23 mouse cellular contexts compared by ENCODE assay signal in the genomic region with DNA sequence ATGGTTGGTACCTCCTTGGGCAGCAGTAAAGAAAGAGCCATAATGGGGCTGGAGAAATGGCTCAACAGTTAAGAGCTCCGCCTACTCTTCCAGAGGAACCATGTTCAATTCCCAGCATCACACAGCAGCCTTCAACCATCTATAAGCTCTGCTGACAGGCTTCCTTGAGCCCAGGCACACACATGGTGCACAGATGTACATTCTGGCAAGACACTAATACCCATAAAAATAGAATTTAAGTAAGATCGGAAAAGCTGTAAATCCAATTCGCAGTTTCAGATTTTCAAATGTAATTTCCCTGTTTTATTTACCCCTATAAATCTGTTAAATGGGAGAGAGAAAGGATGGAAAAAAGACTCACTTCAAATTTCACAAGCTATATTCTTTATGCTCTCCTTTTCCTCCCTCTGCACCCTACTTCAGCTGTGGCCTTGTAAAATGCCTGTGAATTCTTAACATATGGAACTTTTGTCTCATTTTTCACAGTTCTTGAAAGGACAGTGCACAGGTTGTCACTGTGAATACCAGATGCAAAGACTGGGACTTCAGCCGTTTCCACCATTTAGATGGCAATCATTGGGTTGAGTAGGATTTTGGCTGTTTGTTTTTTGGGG. TPM values are rescaled to one million over a fixed set of nuclear protein-coding genes. Genes with fewer than 3 reads are reported as not detected.
DNase-seq lines count a peak whose midpoint lies in the region; ATAC-seq and TF ChIP-seq lines count a peak whose summit lies in the region.
"Had no signal": no experiment of that assay in that cellular context is flagged by ENCODE, and none has a peak within 500 bp of the region (broad histone marks: within the 10 kb centered on the region; RNA-seq: fewer than 3 reads in every experiment).

No protein-coding gene starts in this region.

- H3K9me3 ChIP-seq in limb, embryonic 11.5 days (ENCODE audit: control insufficient read depth, low read length) = no peaks in the 10 kb centered on the region
- no peaks in the 10 kb centered on the region for H3K9me3 ChIP-seq in limb, embryonic 10.5 days (replicated peaks)
- H3K9me3 ChIP-seq in limb, embryonic 12.5 days = no peaks in the 10 kb centered on the region
- no peaks in the 10 kb centered on the region for H3K9me3 ChIP-seq in limb, embryonic 14.5 days (ENCODE audit: control insufficient read depth, low read length)
- H3K9me3 ChIP-seq: embryonic facial prominence, embryonic 13.5 days; embryonic facial prominence, embryonic 15.5 days; forebrain, embryonic 10.5 days; forebrain, embryonic 12.5 days had no signal

- H3K27me3 ChIP-seq in limb, embryonic 11.5 days (ENCODE audit: control insufficient read depth, insufficient read depth, low read length) = no peaks in the 10 kb centered on the region
- H3K27me3 ChIP-seq in limb, embryonic 10.5 days (ENCODE audit: low read depth, poor library complexity, severe bottlenecking) = no peaks in the 10 kb centered on the region
- peaks cover 6% of the 10 kb centered on the region for H3K27me3 ChIP-seq in limb, embryonic 12.5 days
- H3K27me3 ChIP-seq in limb, embryonic 14.5 days (ENCODE audit: control insufficient read depth, insufficient read depth, low read length) = no peaks in the 10 kb centered on the region; the same call in 1 of the 2 replicates
- H3K27me3 ChIP-seq: embryonic facial prominence, embryonic 13.5 days; embryonic facial prominence, embryonic 15.5 days; forebrain, embryonic 12.5 days had no signal

- no peaks in the 10 kb centered on the region for H3K36me3 ChIP-seq in limb, embryonic 11.5 days (ENCODE audit: control insufficient read depth, insufficient read depth, low read length)
- no peaks in the 10 kb centered on the region for H3K36me3 ChIP-seq in limb, embryonic 10.5 days
- H3K36me3 ChIP-seq in limb, embryonic 12.5 days = no peaks in the 10 kb centered on the region
- no peaks in the 10 kb centered on the region for H3K36me3 ChIP-seq in limb, embryonic 14.5 days (ENCODE audit: control insufficient read depth, insufficient read depth, low read length)
- H3K36me3 ChIP-seq: embryonic facial prominence, embryonic 13.5 days; embryonic facial prominence, embryonic 15.5 days; forebrain, embryonic 10.5 days; forebrain, embryonic 12.5 days had no signal

- DNase-seq in limb, embryonic 11.5 days (ENCODE audit: low spot score) = peak; percentile 38
- DNase-seq in limb, embryonic 10.5 days (ENCODE audit: low spot score) = no peak
- peak; percentile 66 for DNase-seq in limb, embryonic 14.5 days (ENCODE audit: low spot score)
- DNase-seq in layer of hippocampus, postnatal 10 days (ENCODE audit: low spot score in 2 of 2) = no peak
- DNase-seq in ovary, postnatal 14 days (ENCODE audit: low spot score) = no peak
- DNase-seq: adrenal gland, adult 2 months; adrenal gland, postnatal 10 days; adrenal gland, postnatal 25 days; cerebellum, adult 11 months; cerebellum, adult 18-20 months; cerebellum, adult 8-10 months; cerebellum, adult 9-11 months; cerebellum, postnatal 14 days; cerebellum, postnatal 36 days had no signal

- no peak overlapping the region for H3K4me2 ChIP-seq in limb, embryonic 11.5 days (ENCODE audit: low read depth, severe bottlenecking)
- no peak overlapping the region for H3K4me2 ChIP-seq in limb, embryonic 12.5 days
- H3K4me2 ChIP-seq in limb, embryonic 14.5 days (replicated peaks; ENCODE audit: low read depth, low read length, severe bottlenecking) = no peak overlapping the region
- H3K4me2 ChIP-seq: embryonic facial prominence, embryonic 13.5 days; embryonic facial prominence, embryonic 15.5 days; forebrain, embryonic 12.5 days had no signal

- WGBS in limb, embryonic 11.5 days = 67% methylated on average over 4 of the region's 4 CpGs
- WGBS in limb, embryonic 10.5 days = 78% methylated on average over 4 of the region's 4 CpGs
- 37% methylated on average over 4 of the region's 4 CpGs for WGBS in limb, embryonic 12.5 days
- WGBS in limb, embryonic 14.5 days = 34% methylated on average over 4 of the region's 4 CpGs

- no peak for ATAC-seq in limb, embryonic 11.5 days (ENCODE audit: insufficient number of reproducible peaks, low FRiP score, low TSS enrichment, low read depth)
- ATAC-seq in limb, embryonic 12.5 days (ENCODE audit: insufficient number of reproducible peaks, insufficient read depth, low FRiP score, low TSS enrichment, low read depth) = 0 out of 2 replicates have a peak, but pooled peaks have one; percentile 73
- peak; percentile 78 for ATAC-seq in limb, embryonic 14.5 days (ENCODE audit: low FRiP score, low read depth)
- ATAC-seq: forebrain, embryonic 14.5 days; forebrain, embryonic 16.5 days had no signal

- no peak overlapping the region for H3K4me3 ChIP-seq in limb, embryonic 11.5 days (ENCODE audit: low read depth, low read length)
- no peak overlapping the region for H3K4me3 ChIP-seq in limb, embryonic 10.5 days
- H3K4me3 ChIP-seq in limb, embryonic 12.5 days (replicated peaks) = no peak overlapping the region
- no peak overlapping the region for H3K4me3 ChIP-seq in limb, embryonic 14.5 days (replicated peaks; ENCODE audit: low read length)
- H3K4me3 ChIP-seq: embryonic facial prominence, embryonic 13.5 days; embryonic facial prominence, embryonic 15.5 days; erythroblast, embryonic 14.5 days; forebrain, embryonic 10.5 days; forebrain, embryonic 12.5 days had no signal

- no peak for TF ChIP-seq POLR2A in limb, embryonic 14.5 days (IDR thresholded peaks at IDR 0.05; ENCODE audit: borderline replicate concordance, extremely low read depth, insufficient read depth, insufficient read length)

- no peaks in the 10 kb centered on the region for H3K4me1 ChIP-seq in limb, embryonic 11.5 days (ENCODE audit: control insufficient read depth, insufficient read depth, low read length)
- no peaks in the 10 kb centered on the region for H3K4me1 ChIP-seq in limb, embryonic 10.5 days
- H3K4me1 ChIP-seq in limb, embryonic 12.5 days (replicated peaks) = no peaks in the 10 kb centered on the region; the same call in 1 of the 2 replicates
- H3K4me1 ChIP-seq in limb, embryonic 14.5 days (ENCODE audit: control insufficient read depth, insufficient read depth, low read length) = no peaks in the 10 kb centered on the region
- H3K4me1 ChIP-seq: embryonic facial prominence, embryonic 15.5 days; forebrain, embryonic 10.5 days; forebrain, embryonic 12.5 days had no signal

- no peak overlapping the region for H3K9ac ChIP-seq in limb, embryonic 11.5 days (ENCODE audit: low read length)
- H3K9ac ChIP-seq in limb, embryonic 12.5 days (replicated peaks) = no peak overlapping the region
- no peak overlapping the region for H3K9ac ChIP-seq in limb, embryonic 14.5 days (ENCODE audit: low read depth, low read length, severe bottlenecking)
- H3K9ac ChIP-seq: embryonic facial prominence, embryonic 13.5 days; embryonic facial prominence, embryonic 15.5 days; forebrain, embryonic 12.5 days had no signal

- H3K27ac ChIP-seq in limb, embryonic 11.5 days (replicated peaks; ENCODE audit: low read depth, low read length) = no peak overlapping the region
- H3K27ac ChIP-seq in limb, embryonic 10.5 days = no peak overlapping the region
- H3K27ac ChIP-seq in limb, embryonic 12.5 days = no peak overlapping the region
- H3K27ac ChIP-seq in limb, embryonic 14.5 days (replicated peaks; ENCODE audit: low read depth, low read length) = no peak overlapping the region
- H3K27ac ChIP-seq: embryonic facial prominence, embryonic 13.5 days; embryonic facial prominence, embryonic 15.5 days; forebrain, embryonic 10.5 days; forebrain, embryonic 12.5 days had no signal

RNA-seq across cellular contexts. Expression of a gene that starts 58.5 kb away (rescaled TPM):
- 50.6 and 53.3 TPM in 2 replicates for polyA plus RNA-seq in limb, embryonic 11.5 days (2014; fragmentation: Nextera tagmentation; extraction: Ambion mirVana)
- polyA plus RNA-seq in limb, embryonic 10.5 days (2016; fragmentation: Nextera tagmentation; extraction: Ambion mirVana) = 47.5 and 49.1 TPM in 2 replicates
- polyA plus RNA-seq in limb, embryonic 12.5 days (2016; fragmentation: Nextera tagmentation; extraction: Ambion mirVana) = 54.5 and 54.8 TPM in 2 replicates
- polyA plus RNA-seq in limb, embryonic 14.5 days (2012; rRNA removed) = 30.7 and 35.6 TPM in 2 replicates
- polyA plus RNA-seq in limb, embryonic 14.5 days (2014; fragmentation: Nextera tagmentation; extraction: Ambion mirVana) = 51.3 and 54.0 TPM in 2 replicates
- 10 to 100 TPM; 15.7 to 16.2 TPM for total RNA-seq in layer of hippocampus, postnatal 10 days (2021)
- total RNA-seq: MEL had no signal

Comparison
In these comparisons a context has a peak if more than half of its experiments do, and no peak if none do; other contexts are left out.
1. DNase-seq: peak in limb, embryonic 11.5 days (single experiment) and limb, embryonic 14.5 days (single experiment); none in limb, embryonic 10.5 days (single experiment), layer of hippocampus, postnatal 10 days (0 of 2) and ovary, postnatal 14 days (single experiment).